Mouse (Mus musculus): ENCODE results near the gene Tmprss11e. TPM values are rescaled to one million over a fixed set of nuclear protein-coding genes. Genes with fewer than 3 reads are reported as not detected.

Tmprss11e gene
- polyA plus RNA-seq (2015; fragmentation: Illumina TruSeq; extraction: RNeasy Lipid Tissue Mini Kit (QIAGEN cat#74804); ENCODE audit: insufficient read depth, low replicate concordance) = not detected

GRCm38 (mm10) chr5:86745715-86746114 lies at the start of gene Tmprss11e:
TSS of gene Tmprss11e (minus strand) at chr5:86745815.

GRCm38 (mm10) chr5:86676262-86676661 lies 69.4 kb downstream of the Tmprss11e start, which contains the start of gene Tmprss11b:
TSS of gene Tmprss11b (minus strand) at chr5:86676362.

Other genes with a start within 250 kb of the Tmprss11e start
- gene Tmprss11g, start 227.2 kb downstream of the Tmprss11e start, polyA plus RNA-seq (2015; fragmentation: Illumina TruSeq; extraction: RNeasy Lipid Tissue Mini Kit (QIAGEN cat#74804); ENCODE audit: insufficient read depth, low replicate concordance) = not detected
- gene Tmprss11f, start 113.4 kb downstream of the Tmprss11e start, polyA plus RNA-seq (2015; fragmentation: Illumina TruSeq; extraction: RNeasy Lipid Tissue Mini Kit (QIAGEN cat#74804); ENCODE audit: insufficient read depth, low replicate concordance) = not detected
- gene Tmprss11b, start 69.5 kb downstream of the Tmprss11e start, polyA plus RNA-seq (2015; fragmentation: Illumina TruSeq; extraction: RNeasy Lipid Tissue Mini Kit (QIAGEN cat#74804); ENCODE audit: insufficient read depth, low replicate concordance) = not detected
- 206 TPM for gene Ythdc1, start 58.4 kb upstream of the Tmprss11e start, polyA plus RNA-seq (2015; fragmentation: Illumina TruSeq; extraction: RNeasy Lipid Tissue Mini Kit (QIAGEN cat#74804); ENCODE audit: insufficient read depth, low replicate concordance)
- gene Ugt2b34, start 161.1 kb upstream of the Tmprss11e start, polyA plus RNA-seq (2015; fragmentation: Illumina TruSeq; extraction: RNeasy Lipid Tissue Mini Kit (QIAGEN cat#74804); ENCODE audit: insufficient read depth, low replicate concordance) = not detected
- not detected for gene Ugt2b1, start 180.7 kb upstream of the Tmprss11e start, polyA plus RNA-seq (2015; fragmentation: Illumina TruSeq; extraction: RNeasy Lipid Tissue Mini Kit (QIAGEN cat#74804); ENCODE audit: insufficient read depth, low replicate concordance)

Data from spleen, adult 10 weeks (tissue).